Mouse (Mus musculus) kidney, embryonic 16.5 days (tissue): Measurements from ENCODE around the gene Gm5169. TPM values are rescaled to one million over a fixed set of nuclear protein-coding genes. Genes with fewer than 3 reads are reported as not detected.
"Not testable (repeated sequence)": the region's sequence is repeated elsewhere in the genome, so short reads cannot be mapped to it uniquely, and the experiment has no call there.

Source experiments
- ATAC-seq: fragments of 200-750 bp; cut with Nextera tagmentation; 2 replicates; pipeline ENCODE4 v1.8.0; 2017; ENCODE audit warnings: moderate TSS enrichment; ENCODE audit not compliant: low FRiP score, low TSS enrichment
- H3K27ac ChIP-seq: fragments of 300-500 bp; sonication (generic); 2 replicates; pipeline ENCODE4 v1.5.1; 2014; ENCODE audit warnings: low read length
- H3K27me3 ChIP-seq: fragments of 300-500 bp; sonication (generic); 2 replicates; pipeline ENCODE4 v1.6.1; 2014; ENCODE audit warnings: low read length, control low read depth, mixed read lengths; ENCODE audit not compliant: insufficient read depth
- H3K36me3 ChIP-seq: fragments of 300-500 bp; sonication (generic); 2 replicates; pipeline ENCODE4 v1.6.1; 2014; ENCODE audit warnings: low read length, control low read depth, mixed read lengths; ENCODE audit not compliant: insufficient read depth
- H3K4me1 ChIP-seq: fragments of 300-500 bp; sonication (generic); 2 replicates; pipeline ENCODE4 v1.6.1; 2014; ENCODE audit warnings: low read length, control low read depth, mixed read lengths; ENCODE audit not compliant: insufficient read depth
- H3K4me2 ChIP-seq: fragments of 300-500 bp; sonication (generic); replicated peaks from 2 replicates; pipeline ENCODE4 v1.6.1; 2014; ENCODE audit warnings: low read depth, low read length
- H3K4me3 ChIP-seq: fragments of 300-500 bp; sonication (generic); 2 replicates; pipeline ENCODE4 v1.5.1; 2014; ENCODE audit warnings: mild to moderate bottlenecking, low read length
- H3K9ac ChIP-seq: fragments of 300-500 bp; sonication (generic); replicated peaks from 2 replicates; pipeline ENCODE4 v1.6.1; 2014; ENCODE audit warnings: low read length
- H3K9me3 ChIP-seq: fragments of 300-500 bp; sonication (generic); 2 replicates; pipeline ENCODE4 v1.6.1; 2016; ENCODE audit warnings: low read length, control low read depth
- WGBS: fragments of 180-500 bp; shearing (Covaris S2); extraction: QIAGEN DNeasy Blood & Tissue Kit; methylation state at CpG from one replicate; pipeline ENCODE4 v1.1.7; 2014; 5-methylcytosine and 5-hydroxymethylcytosine counted together
- polyA plus RNA-seq: library from polyadenylated mRNA; unstranded; fragments of >200 nt; fragmentation: Nextera tagmentation; extraction: Ambion mirVana; gene quantifications from 2 replicates; pipeline ENCODE4 v1.2.1, GENCODE M21; 2015

The Gm5169 gene
- not detected in 2 replicates for polyA plus RNA-seq

DNA sequence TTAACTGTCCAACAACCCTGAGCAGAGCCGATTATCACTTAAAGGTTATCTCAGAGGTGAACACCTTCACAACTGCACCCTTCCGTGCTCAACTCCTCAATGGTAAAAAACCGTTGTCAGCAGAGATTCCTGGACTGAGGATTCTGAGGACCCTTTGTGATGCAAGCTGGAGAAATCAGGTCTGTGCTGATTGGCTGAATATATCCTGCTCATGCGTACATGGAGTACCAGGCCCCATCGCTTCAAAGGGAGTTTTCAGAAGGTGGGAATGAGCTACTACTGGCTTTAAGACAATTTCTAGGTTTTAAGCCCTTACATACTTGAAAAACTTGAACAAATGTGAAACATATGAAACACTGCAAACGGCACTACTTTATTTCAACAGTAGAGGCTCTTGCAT lies at the start of gene Gm5169:
Gm5169 (minus strand) TSS at position 101 of the 400 bp plus-strand sequence.
- no CpG with 5 or more reads among the region's 6 CpGs for WGBS
- H3K4me2 ChIP-seq, H3K27ac ChIP-seq, H3K4me1 ChIP-seq, H3K9ac ChIP-seq, H3K27me3 ChIP-seq, H3K9me3 ChIP-seq, ATAC-seq, H3K4me3 ChIP-seq, H3K36me3 ChIP-seq: not testable (repeated sequence)

DNA sequence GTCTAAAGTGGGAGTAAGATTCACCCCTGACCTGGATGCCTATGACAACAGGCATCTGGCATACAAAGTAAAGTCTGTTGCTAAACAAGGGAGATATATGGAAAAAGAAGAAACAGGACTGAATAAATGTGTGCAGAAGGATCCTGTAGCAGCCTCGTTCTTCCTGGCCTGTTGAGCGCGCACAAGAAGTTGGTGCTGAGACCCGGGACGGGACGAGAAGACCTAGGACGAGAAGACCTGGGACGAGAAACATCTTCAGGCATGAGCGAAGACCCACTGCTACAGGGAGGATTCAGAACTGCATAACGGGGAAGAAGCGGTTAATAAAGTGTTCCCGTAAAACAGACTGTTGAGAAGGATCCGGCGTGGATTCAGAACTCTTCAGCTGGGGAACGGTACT lies 46.2 kb upstream of the Gm5169 start:
- H3K9me3 ChIP-seq, H3K4me1 ChIP-seq, H3K9ac ChIP-seq, ATAC-seq, H3K4me3 ChIP-seq, H3K36me3 ChIP-seq, H3K27ac ChIP-seq, H3K4me2 ChIP-seq, H3K27me3 ChIP-seq: not testable (repeated sequence)
- 94% methylated on average over 13 of the region's 15 CpGs for WGBS
